Mouse (Mus musculus): Measurements from ENCODE around the gene Ckap5.
A peak's percentile ranks its signal among the peaks of the same experiment; 100 is the strongest.
"Not testable (repeated sequence)": the region's sequence is repeated elsewhere in the genome, so short reads cannot be mapped to it uniquely, and the experiment has no call there.

Ckap5 gene

DNA sequence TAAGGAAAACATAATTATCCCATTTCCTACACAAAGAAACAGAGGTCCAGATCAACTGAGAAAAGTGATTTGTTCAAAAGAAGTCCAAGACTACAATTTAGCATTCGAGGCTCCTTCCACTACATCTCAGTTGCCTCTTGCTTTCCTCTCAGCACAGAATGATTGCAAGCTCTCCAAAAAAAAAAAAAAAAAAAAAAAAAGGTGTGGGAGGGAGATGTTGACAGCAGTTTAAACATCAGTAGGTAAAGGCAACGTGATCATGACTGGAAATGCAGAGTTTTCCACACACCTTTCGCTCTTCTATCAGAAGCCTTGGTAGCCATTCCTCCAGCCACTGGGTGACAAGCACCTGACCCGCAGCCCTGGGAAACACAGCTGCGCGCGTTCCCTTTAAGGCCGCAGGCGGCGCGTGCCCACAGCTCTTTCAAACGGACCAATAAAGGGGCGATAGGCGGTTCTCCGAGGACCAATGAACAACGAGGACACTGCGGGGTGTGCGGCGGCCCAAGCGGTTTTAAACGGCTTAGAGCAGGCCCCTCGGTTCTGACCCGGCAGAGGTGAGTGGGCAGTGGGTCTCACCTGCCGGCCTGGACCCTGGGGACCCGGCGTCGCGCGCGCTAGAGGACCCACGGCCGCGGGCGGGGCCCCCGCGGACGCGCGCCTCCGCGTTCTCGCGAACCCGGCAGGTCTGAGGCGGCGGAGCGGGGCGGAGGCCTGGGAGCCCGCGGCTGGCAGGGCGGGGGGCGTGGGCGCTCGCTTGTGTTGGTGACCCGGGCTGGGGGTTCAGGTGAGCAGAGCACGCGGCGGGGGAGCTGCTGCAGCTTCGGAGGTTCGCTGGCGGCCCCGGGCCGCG lies at the start of gene Ckap5:
Gene Ckap5 (plus strand): TSS at position 469 of the 853 bp plus-strand sequence.
- peak; percentile 93 for DNase-seq

GRCm38 (mm10) chr2:91476841-91477240 lies 49.7 kb upstream of the Ckap5 start:
- DNase-seq = no peak

GRCm38 (mm10) chr2:91480399-91480801 lies 46.2 kb upstream of the Ckap5 start:
- no peak for DNase-seq

GRCm38 (mm10) chr2:91480805-91481514 lies 45.6 kb upstream of the Ckap5 start:
- no peak for DNase-seq

DNA sequence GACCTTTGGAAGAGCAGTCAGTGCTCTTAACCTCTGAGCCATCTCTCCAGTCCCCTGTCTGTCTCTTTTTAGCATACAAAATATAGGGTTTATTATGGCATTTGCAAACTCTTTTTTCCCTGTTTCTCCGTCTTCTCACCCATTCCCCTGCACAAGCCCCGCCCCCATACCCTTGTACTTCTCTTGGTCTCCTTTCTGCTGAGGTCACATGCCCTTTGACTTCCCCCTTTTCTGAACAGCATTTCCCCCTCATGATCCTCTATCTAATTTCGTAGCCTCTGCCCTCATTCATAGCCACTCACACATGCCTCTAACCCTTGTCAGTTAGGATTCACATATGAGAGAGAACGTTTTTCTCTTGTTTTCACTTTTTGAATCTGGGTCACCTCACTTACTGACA lies 41.9 kb upstream of the Ckap5 start:
- DNase-seq = no peak

DNA sequence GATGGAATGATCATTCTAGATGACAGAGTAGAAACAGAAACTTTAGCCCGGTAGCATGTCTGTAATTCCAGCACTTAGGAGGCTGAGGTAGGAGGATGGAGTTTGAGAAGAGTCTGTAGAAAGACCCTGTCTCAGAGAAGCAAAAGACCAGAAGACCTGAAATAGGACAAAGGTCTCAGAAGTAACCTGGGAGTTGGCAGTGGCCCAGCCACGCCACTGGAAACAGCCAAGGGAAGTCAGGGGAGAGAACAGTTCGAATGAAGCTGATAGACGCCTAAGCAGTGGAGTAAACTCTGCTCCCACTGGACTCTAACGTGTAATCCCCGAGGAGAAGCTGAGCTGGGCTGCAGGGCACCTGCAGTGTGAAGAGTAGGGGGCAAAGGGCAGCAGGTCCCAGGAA lies 41.3 kb upstream of the Ckap5 start:
- no peak for DNase-seq

DNA sequence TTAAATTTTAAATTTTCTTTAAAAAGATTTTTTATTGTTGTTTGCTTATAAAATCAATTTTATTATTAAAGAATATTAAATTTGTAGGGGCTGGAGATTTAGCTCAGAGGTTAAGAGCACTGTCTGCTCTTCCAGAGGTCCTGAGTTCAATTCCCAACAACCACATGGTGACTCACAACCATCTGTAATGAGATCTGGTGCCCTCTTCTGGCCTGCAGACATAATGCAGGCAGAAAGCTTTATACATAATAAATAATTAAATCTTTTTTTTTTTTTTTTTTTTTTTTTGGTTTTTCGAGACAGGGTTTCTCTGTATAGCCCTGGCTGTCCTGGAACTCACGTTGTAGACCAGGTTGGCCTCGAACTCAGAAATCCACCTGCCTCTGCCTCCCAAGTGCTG lies 39.3 kb upstream of the Ckap5 start:
- not testable (repeated sequence) for DNase-seq

GRCm38 (mm10) chr2:91492071-91492635 lies 34.4 kb upstream of the Ckap5 start:
- no peak for DNase-seq

- no peak for DNase-seq
These were observed 32.6 kb upstream of the Ckap5 start for GRCm38 (mm10) chr2:91493981-91494380.

DNA sequence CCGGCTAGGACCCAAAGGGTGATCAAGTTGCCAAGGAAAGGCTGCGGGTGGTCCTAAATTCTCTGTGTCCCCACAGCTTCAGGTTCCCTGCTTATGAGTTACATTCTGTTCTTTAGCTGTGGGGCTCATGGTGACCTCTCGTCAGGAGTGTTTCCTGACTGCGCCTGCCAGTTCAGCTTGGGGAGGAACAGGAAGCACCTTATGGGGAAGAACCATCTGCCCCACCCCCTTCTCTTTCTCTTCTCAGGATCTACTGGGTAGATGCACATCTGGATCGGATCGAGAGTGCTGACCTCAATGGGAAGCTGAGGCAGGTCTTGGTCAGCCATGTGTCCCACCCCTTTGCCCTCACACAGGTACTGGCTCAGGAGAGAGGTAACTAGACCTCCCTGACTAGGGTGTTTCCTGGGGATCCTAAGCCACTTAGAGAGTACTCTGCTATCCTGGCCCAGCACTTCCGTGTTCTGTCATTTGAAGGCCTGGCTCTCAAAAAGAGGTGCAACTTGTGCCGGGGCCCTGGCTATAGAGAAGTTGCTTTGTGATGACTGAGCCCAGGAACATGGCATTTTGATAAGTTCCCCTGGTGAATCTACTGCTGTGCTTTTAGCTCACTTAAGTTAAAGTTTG lies 28.4 kb upstream of the Ckap5 start:
- DNase-seq = no peak

DNA sequence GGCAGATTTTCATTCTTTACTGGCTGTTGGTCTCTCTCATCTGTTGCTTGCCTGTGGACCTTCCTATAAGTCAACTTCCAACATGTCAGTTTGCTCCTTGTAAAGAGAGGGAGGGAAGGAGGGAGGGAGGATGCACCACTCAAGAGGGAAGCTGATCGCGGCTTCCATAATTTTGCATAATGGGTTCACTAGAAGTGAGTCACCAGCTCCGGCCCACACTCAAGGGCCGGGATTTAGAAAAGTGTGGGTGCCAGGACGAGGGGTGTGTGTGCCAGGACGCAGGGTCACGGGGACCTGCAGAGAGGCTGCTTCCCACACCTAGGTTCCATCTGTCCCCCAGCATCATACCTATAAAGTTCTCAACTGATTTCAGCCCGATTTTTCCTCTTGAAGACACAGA lies 18.5 kb upstream of the Ckap5 start:
- DNase-seq = no peak

- DNase-seq = no peak
These were observed 9.4 kb upstream of the Ckap5 start for GRCm38 (mm10) chr2:91517186-91517585.

DNA sequence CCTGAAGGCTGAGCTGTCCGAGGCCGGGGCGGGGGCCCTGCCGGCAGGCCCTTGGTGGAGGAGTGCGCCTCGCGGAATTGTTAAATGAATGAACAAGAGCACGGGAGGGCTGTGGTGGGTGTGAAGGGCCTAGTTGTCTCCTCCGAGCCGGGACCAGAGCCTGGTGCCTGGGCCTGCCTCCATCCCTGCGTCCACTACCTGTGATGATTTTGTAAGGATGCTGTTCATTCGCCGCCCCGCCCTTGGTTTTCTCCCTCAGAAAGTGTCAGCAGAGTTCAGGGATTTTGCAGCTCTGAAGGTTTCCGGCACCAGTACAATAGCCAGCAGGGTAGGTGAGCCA lies 555 bp downstream of the Ckap5 start:
- peak; percentile 26 for DNase-seq

GRCm38 (mm10) chr2:91537588-91538205 lies 11.1 kb downstream of the Ckap5 start:
- peak; percentile 59 for DNase-seq

GRCm38 (mm10) chr2:91568125-91568524 lies 41.6 kb downstream of the Ckap5 start:
- DNase-seq = no peak

DNA sequence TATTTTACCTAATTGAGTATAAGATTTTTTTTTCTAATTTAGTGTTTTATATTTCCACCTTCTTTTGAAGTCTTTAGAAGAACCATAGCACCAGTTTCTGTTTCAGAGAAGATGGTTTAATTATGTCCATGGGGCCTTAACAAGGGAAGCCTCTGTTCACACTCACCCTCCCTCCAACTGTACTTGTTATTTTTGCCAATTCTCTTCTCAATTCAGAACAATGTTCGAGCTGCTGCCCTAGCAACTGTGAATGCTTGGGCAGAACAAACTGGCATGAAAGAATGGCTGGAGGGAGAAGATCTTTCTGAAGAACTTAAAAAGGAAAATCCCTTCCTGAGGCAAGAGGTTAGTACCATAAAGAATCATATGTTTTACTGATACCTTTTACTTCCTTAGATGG lies 54.3 kb downstream of the Ckap5 start:
- no peak for DNase-seq

DNA sequence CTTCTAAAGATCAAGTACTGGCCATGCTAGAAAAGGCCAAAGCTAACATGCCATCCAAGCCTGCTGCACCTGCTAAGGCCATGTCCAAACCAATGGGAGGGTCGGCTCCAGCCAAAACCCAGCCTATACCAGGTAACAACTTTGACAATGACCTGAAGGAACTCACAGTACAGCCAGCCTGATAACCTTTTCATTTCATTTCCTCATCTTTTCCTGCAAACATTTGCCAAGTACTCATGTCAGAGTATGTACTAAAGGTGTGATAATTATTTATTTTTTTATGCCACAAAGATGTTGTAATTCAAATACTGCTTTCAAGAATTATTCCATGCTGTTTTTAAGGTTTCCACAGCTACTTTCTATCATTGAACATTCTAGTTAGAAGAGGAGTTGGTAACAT lies 59.7 kb downstream of the Ckap5 start:
- no peak for DNase-seq

DNA sequence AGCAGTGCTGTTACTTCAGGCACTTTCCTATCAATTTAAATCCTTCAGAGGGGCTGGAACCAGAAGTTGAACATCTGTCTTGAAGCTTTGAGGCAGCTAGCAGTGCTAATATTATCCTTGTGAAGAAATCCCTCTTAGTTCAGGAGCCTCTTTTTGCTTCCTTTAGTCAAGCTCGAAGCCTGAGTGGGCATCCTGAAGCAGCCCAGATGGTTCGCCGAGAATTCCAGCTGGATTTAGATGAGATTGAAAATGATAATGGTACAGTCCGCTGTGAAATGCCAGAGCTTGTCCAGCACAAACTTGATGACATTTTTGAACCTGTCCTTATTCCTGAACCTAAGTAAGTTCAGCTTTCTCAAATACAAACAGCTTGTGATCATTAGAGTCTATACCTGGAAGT lies 73.9 kb downstream of the Ckap5 start:
- no peak for DNase-seq

- no peak for DNase-seq
These were observed 75.8 kb downstream of the Ckap5 start for GRCm38 (mm10) chr2:91602389-91602788.

DNA sequence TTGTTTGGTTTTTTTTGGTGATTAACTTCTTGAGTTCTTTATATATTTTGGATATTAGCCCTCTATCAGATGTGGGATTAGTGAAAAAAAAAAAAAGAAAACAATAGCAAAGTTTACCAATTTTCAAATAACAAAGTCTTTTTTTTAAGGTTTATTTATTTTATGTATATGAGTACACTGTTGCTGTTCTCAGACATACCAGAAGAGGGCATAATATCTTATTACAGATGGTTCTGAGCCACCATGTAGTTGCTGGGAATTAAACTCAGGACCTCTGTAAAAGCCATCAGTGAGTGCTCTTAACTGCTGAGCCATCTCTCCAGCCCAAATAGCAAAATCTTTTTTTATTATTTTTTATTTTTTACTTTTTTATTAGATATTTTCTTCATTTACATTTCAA lies 82.8 kb downstream of the Ckap5 start:
- not testable (repeated sequence) for DNase-seq

- DNase-seq = no peak
These were observed 95.8 kb downstream of the Ckap5 start for GRCm38 (mm10) chr2:91622356-91622755.

GRCm38 (mm10) chr2:91623366-91623765 lies 96.8 kb downstream of the Ckap5 start:
- not testable (repeated sequence) for DNase-seq

- no peak for DNase-seq
These were observed 100.9 kb downstream of the Ckap5 start for GRCm38 (mm10) chr2:91627486-91627885.
